Mouse (Mus musculus): ENCODE data around the gene Tmem221.

- no peak for TF ChIP-seq GATA1 (IDR thresholded peaks at IDR 0.05; ENCODE audit: borderline replicate concordance, low read length)
- no peak for TF ChIP-seq FLI1 (IDR thresholded peaks at IDR 0.05; ENCODE audit: low read length)
These were observed 54.3 kb downstream of the Tmem221 start for GRCm38 (mm10) chr8:71504349-71504748.
